Comparison of ENCODE assay signal across 9 mouse cellular contexts in the genomic region with DNA sequence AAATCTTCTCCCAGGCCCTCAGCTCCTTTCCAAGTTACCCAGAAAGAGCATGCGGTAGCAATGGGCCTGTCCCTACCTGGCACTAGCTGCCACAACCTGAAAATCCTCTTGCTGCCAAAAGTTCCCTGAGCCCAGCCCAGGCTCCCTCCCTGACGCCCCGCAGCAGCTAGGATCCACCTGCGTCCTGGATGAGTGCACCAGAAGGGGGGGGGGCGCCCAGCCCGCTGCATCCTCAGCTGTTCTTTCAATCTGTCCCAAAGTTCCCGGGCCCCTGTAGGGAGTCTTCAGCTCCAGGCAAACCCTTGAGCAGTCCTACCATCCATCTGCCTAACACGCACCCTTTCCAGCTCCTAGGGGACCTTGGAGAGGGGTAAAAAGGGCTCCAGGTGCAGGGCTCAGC. TPM values are rescaled to one million over a fixed set of nuclear protein-coding genes. Genes with fewer than 3 reads are reported as not detected.
A peak's percentile ranks its signal among the peaks of the same experiment; 100 is the strongest.
DNase-seq lines count a peak whose midpoint lies in the region; ATAC-seq and TF ChIP-seq lines count a peak whose summit lies in the region.
"Had no signal": no experiment of that assay in that cellular context is flagged by ENCODE, and none has a peak within 500 bp of the region (broad histone marks: within the 10 kb centered on the region; RNA-seq: fewer than 3 reads in every experiment).

No protein-coding gene starts in this region.

- H3K27me3 ChIP-seq in heart, embryonic 16.5 days (ENCODE audit: control insufficient read depth, insufficient read depth, low read length) = peaks cover 24% of the 10 kb centered on the region
- H3K27me3 ChIP-seq in intestine, embryonic 14.5 days (replicated peaks; ENCODE audit: control insufficient read depth, insufficient read depth, low read length) = 0 out of 2 replicates have a peak, but pooled peaks cover 17% of the 10 kb centered on the region

- H3K4me1 ChIP-seq in heart, embryonic 16.5 days (ENCODE audit: control insufficient read depth, insufficient read depth, low read length) = peaks cover 33% of the 10 kb centered on the region
- H3K4me1 ChIP-seq in cortical plate, adult 2 months (ENCODE audit: control insufficient read depth, insufficient read depth, low read length) = peaks cover 5% of the 10 kb centered on the region
- H3K4me1 ChIP-seq in intestine, embryonic 14.5 days (replicated peaks; ENCODE audit: control insufficient read depth, insufficient read depth, low read length) = peaks cover 20% of the 10 kb centered on the region

- H3K4me2 ChIP-seq in heart, embryonic 16.5 days (ENCODE audit: low read depth, low read length) = peak overlapping the region; percentile 96
- H3K4me2 ChIP-seq in intestine, embryonic 14.5 days (ENCODE audit: low read length) = peak overlapping the region; percentile 98

- peak overlapping the region; percentile 45 for H3K9ac ChIP-seq in heart, embryonic 16.5 days (ENCODE audit: low read length)
- H3K9ac ChIP-seq in intestine, embryonic 14.5 days (ENCODE audit: low read length) = peak overlapping the region; percentile 34; the same call in 1 of the 2 replicates

- WGBS in heart, embryonic 16.5 days = 6% methylated on average over 8 of the region's 8 CpGs
- 17% methylated on average over 8 of the region's 8 CpGs for WGBS in intestine, embryonic 14.5 days

- H3K27ac ChIP-seq in heart, embryonic 16.5 days (ENCODE audit: low read length) = no peak overlapping the region
- H3K27ac ChIP-seq in cortical plate, adult 2 months (ENCODE audit: insufficient read depth, low read length) = peak overlapping the region; percentile 53
- H3K27ac ChIP-seq in intestine, embryonic 14.5 days (ENCODE audit: low read depth) = no peak overlapping the region

- H3K4me3 ChIP-seq in heart, embryonic 16.5 days (ENCODE audit: low read length) = peak overlapping the region; percentile 59
- peak overlapping the region; percentile 39 for H3K4me3 ChIP-seq in cortical plate, adult 2 months (ENCODE audit: insufficient read depth, low read length)
- peak overlapping the region; percentile 48 for H3K4me3 ChIP-seq in intestine, embryonic 14.5 days (ENCODE audit: low read depth, low read length)

- TF ChIP-seq POLR2A in cortical plate, adult 2 months (IDR thresholded peaks at IDR 0.05; ENCODE audit: extremely low read depth, insufficient read depth, low read length) = no peak

- DNase-seq in heart, adult 9 months (ENCODE audit: low spot score in 2 of 2) = no peak
- no peak for DNase-seq in intestine, embryonic 14.5 days (ENCODE audit: low spot score)
- peak; percentile 45 for DNase-seq in neural tube, embryonic 10.5 days (ENCODE audit: extremely low spot score, low spot score)
- DNase-seq in thymus, postnatal 10 days (ENCODE audit: low spot score in 2 of 2) = no peak
- DNase-seq in spleen, adult 12 weeks (ENCODE audit: low spot score) = no peak

- no peak for TF ChIP-seq CTCF in cortical plate, adult 2 months (IDR thresholded peaks at IDR 0.05; ENCODE audit: extremely low read depth, insufficient read depth, low read length)

- no peaks in the 10 kb centered on the region for H3K36me3 ChIP-seq in heart, embryonic 16.5 days (ENCODE audit: control insufficient read depth, insufficient read depth)
- H3K36me3 ChIP-seq in intestine, embryonic 14.5 days (ENCODE audit: control insufficient read depth, insufficient read depth, low read length) = no peaks in the 10 kb centered on the region
- H3K36me3 ChIP-seq: G1E had no signal

- no peaks in the 10 kb centered on the region for H3K9me3 ChIP-seq in heart, embryonic 16.5 days (replicated peaks; ENCODE audit: control insufficient read depth, low read length)
- no peaks in the 10 kb centered on the region for H3K9me3 ChIP-seq in intestine, embryonic 14.5 days (ENCODE audit: control insufficient read depth, low read length)
- H3K9me3 ChIP-seq: G1E had no signal

- ATAC-seq in heart, embryonic 16.5 days (replicated peaks; ENCODE audit: extremely low read depth, insufficient read depth, low FRiP score) = no peak
- ATAC-seq in intestine, embryonic 14.5 days (replicated peaks; ENCODE audit: low FRiP score, low TSS enrichment, low read depth) = no peak
- no peak for ATAC-seq in cerebellum, adult (ENCODE audit: insufficient number of reproducible peaks, low FRiP score, low TSS enrichment)

RNA-seq across cellular contexts. Expression of a gene that starts 1.2 kb away (rescaled TPM):
- polyA plus RNA-seq in heart, embryonic 16.5 days (2015; fragmentation: Nextera tagmentation; extraction: Ambion mirVana) = 0.55 and 0.80 TPM in 2 replicates
- polyA plus RNA-seq in cortical plate, adult 2 months (2012; rRNA removed) = 36.1 and 37.3 TPM in 2 replicates
- 2.1 TPM in 2 replicates for polyA plus RNA-seq in intestine, embryonic 14.5 days (2014; fragmentation: Nextera tagmentation; extraction: Ambion mirVana)
- polyA plus RNA-seq: G1E had no signal

RNA-seq across cellular contexts. Expression of a gene that starts 35.6 kb away (rescaled TPM):
- 1.3 and 1.9 TPM in 2 replicates for polyA plus RNA-seq in heart, embryonic 16.5 days (2015; fragmentation: Nextera tagmentation; extraction: Ambion mirVana)
- polyA plus RNA-seq in cortical plate, adult 2 months (2012; rRNA removed) = 8.4 and 10.1 TPM in 2 replicates
- 14.0 and 15.1 TPM in 2 replicates for polyA plus RNA-seq in intestine, embryonic 14.5 days (2014; fragmentation: Nextera tagmentation; extraction: Ambion mirVana)
- polyA plus RNA-seq: G1E had no signal

RNA-seq across cellular contexts. Expression of a gene that starts 56.6 kb away (rescaled TPM):
- polyA plus RNA-seq in heart, embryonic 16.5 days (2015; fragmentation: Nextera tagmentation; extraction: Ambion mirVana) = 9.9 and 11.0 TPM in 2 replicates
- 12.6 and 15.7 TPM in 2 replicates for polyA plus RNA-seq in cortical plate, adult 2 months (2012; rRNA removed)
- polyA plus RNA-seq in intestine, embryonic 14.5 days (2014; fragmentation: Nextera tagmentation; extraction: Ambion mirVana) = 17.8 and 18.0 TPM in 2 replicates

Comparison
In these comparisons a context has a peak if more than half of its experiments do, and no peak if none do; other contexts are left out.
1. RNA of a gene that starts 1.2 kb away (polyA plus RNA-seq): 36.1 to 37.3 TPM in cortical plate, adult 2 months; 2.1 TPM in intestine, embryonic 14.5 days and 0.55 to 0.80 TPM in heart, embryonic 16.5 days; every median in the first group is over 10 times any median in the second.
2. Peak in every context shown above with its lines, with median percentiles within 50 percentile points of each other: H3K4me3 ChIP-seq.